Mouse (Mus musculus) ES-E14 (cell line): Measurements from ENCODE around the gene Cyp27b1.

ENCODE experiments used
- CHD2 ChIP-seq: IDR thresholded peaks from 2 replicates; pipeline ENCODE4 v1.6.1; 2014; ENCODE audit warnings: mild to moderate bottlenecking, low read depth, low read length, inconsistent platforms
- HCFC1 ChIP-seq: IDR thresholded peaks from 2 replicates; pipeline ENCODE4 v1.6.1; 2012; ENCODE audit warnings: low read length, inconsistent platforms, borderline replicate concordance; ENCODE audit not compliant: insufficient read depth
- ZC3H11A ChIP-seq: IDR thresholded peaks from 2 replicates; pipeline ENCODE4 v1.6.1; 2012; ENCODE audit warnings: low read depth, mild to moderate bottlenecking, inconsistent platforms, low read length, borderline replicate concordance
- ZNF384 ChIP-seq: IDR thresholded peaks from 2 replicates; pipeline ENCODE4 v1.6.1; 2012; ENCODE audit warnings: low read depth, low read length, inconsistent platforms

DNA sequence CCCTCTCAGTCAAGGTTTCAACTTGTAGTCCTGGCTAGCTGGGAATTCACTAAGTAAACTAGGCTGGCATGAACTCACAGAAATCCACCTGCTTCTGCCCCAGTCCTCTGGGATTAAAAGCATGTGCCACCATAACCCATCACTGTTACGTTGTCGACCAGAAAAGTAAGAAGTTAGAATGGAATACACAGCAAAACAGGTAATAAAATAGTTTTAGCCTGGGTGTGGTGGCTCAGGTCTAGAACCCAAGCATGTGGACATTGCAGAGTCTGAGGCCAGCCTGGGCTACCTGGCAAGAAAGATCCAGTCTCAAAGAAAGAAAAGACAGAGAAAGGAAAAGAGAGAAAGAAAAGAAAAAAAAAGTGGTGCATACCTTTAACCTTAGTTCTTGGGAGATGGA lies 13.5 kb downstream of the Cyp27b1 start:
- TF ChIP-seq CHD2 (no peak), HCFC1 (no peak), ZC3H11A (no peak), ZNF384 (no peak)
